Mouse (Mus musculus): ENCODE measurements around the gene Snrpg. TPM values are rescaled to one million over a fixed set of nuclear protein-coding genes. Genes with fewer than 3 reads are reported as not detected.

The Snrpg gene
- total RNA-seq, 2 experiments from 2014 or later, result 383 to 436 TPM

DNA sequence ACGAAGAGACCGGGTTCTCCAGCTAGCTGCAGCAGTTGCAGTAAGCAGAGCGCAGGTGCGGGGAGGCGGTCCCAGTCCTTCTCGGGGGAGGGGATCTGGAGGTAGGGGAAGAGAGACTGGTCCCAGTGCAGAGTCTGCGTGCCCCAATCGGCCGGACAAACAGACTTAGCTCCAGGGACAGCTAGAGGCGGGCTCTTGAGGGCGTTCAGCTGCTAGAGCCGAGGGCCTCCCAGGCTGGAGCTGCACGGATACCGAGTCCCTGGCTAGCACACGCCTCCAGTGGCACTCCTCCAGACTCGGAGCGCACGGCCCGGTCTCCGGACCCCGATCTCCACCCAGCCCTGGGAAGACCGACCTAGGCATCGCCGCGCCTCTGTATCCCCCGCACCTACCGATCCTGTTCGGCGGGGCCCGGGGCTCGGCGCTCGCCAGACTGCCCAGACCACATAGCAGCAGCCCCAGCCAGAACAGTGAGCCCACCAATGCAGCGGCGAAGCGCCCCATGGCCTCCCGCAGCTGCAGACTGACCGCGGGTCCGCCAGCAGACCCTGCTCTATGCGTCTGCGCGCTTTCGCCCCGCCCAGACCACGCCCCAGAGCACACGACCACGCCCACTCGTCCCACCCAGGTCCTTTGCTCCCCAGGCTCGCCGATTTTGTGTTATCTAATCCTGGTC is 25.6 kb downstream of the Snrpg start, which contains the start of gene Pcyox1:
Gene Pcyox1, minus strand, starts transcription at position 574 of the 676 bp plus-strand sequence.
- DNase-seq (ENCODE audit: low spot score in 2 of 2), result peak; percentile 63 to 77

DNA sequence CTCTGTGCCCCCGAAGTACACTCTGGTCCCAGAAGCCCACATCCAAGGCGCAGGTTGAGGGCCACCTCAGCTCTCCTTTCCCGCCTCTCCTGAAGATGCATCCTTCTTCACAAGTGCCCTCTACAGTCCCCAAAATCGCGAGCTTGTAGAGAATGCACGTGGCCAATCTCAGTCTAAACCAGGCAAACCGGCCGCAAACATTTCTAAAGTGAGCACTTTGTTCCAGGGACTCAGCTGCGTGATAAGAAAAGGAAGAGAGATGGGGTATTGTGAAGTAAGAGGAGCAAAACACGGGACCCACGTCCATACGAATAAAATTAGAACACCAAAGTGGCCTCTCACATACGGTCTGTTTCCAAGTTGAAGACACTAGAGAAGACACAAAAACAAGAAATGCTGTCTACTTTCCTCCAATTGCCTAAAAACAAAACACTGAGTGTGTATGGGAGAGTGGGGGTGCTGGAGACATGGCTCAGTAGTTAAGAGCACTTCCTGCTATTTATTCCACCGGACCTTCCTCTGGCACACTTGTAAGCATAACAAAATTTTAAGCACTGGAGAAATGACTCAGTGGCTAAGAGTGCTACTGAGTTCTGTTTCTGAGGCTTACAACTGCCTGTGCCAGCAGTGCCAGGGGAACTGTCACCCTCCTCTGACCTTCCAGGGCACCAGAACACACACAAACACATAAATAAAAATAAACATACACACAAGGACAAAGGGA is 26.3 kb downstream of the Snrpg start:
- DNase-seq (ENCODE audit: low spot score in 2 of 2), result no peak

DNA sequence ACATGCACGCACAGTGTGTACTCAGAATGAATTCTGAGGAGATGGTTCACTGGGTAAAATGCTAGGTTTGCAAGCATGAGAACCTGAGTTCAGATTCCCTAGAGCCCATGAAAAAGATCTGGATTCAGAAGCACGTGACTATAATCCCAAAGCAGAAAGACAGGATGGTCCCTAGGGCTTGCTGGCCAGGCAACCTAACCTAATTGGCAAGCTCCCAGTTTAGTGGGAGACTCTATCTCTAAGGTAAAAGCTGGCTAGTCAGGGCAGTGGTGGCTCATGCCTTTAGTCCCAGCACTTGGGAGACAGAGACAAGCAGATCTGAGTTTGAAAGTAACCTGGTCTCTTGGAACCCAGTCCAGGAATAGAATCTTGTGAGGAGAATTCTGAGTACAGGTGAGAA is 27.9 kb downstream of the Snrpg start:
- no peak for DNase-seq (ENCODE audit: low spot score in 2 of 2)

DNA sequence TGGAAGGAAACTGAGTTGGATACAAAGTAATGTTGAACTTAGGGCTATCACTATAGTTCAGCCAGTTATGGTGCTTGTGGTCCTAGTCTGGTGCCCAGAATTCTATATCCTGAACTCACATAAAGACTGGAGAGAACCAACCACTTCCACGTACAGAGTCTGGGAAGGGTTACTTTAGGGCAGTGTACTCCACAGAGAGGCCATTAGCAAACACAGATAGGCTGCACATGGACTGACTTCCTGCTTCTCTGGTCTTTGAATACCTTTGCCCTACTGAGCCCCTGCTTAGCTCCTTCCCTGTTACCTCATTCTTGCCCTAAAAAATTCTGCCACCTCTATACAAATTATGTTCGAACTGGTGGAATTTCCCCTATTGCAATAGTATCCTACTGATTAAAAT is 28.9 kb downstream of the Snrpg start:
- no peak for DNase-seq (ENCODE audit: low spot score in 2 of 2)

DNA sequence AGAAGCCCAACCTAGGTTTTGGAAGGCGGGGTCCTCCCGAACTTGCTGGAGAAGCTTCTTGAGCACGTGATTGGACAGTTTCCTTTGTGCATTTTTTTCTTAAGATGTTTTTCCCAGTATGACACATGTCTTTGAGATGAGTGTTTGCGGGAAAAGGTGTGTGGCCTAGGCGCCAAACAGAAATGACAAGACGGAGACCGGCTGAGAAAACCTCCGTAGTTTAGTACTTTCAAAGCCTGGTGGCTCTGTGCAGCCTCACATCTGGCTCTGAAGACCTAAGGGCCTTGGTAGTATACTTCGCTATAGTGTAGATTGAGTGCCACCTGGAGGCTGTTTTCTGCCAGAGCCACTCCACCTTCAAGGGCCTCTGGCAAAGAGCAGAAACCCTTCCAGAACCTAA is 29.9 kb downstream of the Snrpg start:
- peak in 1 of 2 experiments; percentile 43 for DNase-seq (ENCODE audit: low spot score in 2 of 2)

DNA sequence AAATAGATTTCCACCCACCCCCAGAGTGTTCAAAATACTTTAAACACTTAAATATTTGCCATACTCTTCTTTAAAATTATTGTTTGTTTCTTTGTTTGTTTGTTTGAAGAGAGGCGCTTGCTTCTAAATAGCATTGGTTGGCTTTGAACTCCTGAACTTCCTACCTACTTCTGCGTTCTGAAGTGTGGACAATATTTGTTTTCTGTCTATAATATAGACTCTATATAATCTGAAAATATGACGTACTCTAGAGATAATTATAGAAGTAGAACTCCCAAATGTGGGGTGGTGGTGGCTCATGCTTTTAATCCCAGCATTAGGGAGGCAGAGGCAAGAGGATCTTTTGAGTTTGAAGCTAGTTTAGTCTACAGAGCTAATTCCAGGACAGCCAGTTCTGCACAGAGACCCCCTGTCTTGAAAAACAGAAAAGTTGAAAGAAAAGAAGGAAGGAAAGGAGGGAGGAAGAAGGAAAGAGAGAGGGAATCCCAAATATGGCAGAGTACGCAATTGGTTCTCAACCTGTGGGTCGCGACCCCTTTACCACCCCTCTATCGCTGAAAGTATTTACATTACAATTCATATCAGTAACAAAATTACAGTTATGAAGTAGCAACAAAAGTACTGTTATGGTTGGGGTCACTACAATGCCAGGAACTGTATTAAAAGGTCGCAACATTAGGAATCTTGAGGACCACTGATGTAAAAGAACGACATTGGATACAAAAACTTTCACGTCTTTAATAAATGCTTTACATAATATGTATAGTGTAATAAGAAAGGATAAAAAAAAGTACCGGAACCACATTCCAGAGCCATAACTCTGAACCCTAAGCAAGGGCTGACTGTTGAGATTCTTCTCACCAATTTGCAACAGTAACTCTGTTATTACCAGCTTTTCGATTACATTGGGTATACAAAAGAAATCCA is 31.8 kb downstream of the Snrpg start:
- no peak for DNase-seq (ENCODE audit: low spot score in 2 of 2)

DNA sequence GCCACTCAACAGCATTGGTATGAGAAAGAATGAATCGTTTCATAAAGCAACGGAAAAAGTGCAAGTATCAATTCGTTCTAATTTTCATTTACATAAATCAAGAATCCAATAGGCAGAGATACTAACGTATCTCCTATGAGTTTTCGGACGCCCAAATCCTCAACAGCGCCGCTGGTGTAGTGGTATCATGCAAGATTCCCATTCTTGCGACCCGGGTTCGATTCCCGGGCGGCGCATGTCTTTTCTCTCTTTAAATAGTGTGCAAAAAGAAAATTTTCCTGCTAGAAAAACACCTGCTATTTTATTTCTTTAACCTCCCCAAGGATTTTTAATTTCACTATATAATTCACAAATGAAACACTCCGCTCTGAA is 32.6 kb downstream of the Snrpg start:
- DNase-seq (ENCODE audit: low spot score in 2 of 2), result peak; percentile 65 to 74

DNA sequence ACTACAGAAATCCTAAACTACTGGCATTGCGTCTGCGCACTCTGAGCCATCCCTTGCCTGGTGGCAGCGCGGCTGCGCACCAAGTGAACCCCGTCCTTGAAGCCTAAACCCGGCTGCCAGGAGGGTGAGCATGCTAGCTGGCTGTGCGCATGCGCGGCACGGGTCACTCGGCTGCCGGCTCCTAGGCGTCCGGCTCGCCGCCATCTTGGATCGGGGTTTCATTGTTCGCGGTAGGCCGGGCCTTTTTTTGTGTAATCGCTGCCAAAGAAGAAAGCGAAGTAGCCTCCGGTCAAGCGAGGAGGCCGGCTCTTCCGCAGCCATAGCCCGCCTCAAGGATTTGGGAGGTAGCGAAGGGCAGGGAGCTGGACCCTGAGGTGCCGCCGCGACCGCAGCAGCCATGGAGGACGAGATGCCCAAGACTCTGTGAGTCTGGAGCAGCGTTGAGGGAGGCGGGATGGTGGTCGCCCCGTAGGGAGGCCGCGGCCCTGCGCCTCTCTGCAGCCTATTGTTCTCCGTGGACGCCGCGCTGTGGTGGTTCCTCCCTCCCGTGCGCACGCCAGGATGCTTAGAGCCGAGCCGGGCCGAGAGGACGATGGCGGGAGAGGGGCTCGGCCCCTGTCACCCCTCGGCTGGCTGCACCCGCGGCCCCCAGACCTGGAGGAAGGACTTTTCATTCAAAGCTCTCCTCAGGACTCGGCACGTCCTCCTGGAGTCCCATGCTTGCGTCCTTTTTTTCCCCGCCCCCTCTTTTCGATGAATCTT is 33.2 kb downstream of the Snrpg start, which contains the start of gene Tia1:
Gene Tia1, plus strand, starts transcription at position 120 of the 762 bp plus-strand sequence.
- peak; percentile 91 to 92 for DNase-seq (ENCODE audit: low spot score in 2 of 2)

DNA sequence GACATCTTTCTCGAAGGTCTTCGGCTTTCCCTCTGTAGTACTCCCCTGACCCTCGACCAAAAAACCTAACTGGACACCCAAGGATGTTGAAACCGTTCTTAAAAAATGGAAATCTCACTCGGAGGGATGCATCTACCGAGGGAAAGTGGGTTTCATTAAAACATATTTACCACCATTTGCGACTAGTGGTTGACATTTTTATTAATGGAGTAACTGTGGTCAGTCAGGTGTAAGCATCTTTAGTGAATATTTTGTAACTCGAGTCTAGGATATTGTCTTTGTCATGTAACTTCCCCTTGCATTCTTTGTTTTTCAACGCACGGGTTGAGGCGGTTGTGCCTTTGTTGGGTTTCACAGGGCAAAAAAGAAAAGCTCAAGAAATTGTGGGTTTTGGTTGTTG is 33.9 kb downstream of the Snrpg start:
- no peak for DNase-seq (ENCODE audit: low spot score in 2 of 2)

DNA sequence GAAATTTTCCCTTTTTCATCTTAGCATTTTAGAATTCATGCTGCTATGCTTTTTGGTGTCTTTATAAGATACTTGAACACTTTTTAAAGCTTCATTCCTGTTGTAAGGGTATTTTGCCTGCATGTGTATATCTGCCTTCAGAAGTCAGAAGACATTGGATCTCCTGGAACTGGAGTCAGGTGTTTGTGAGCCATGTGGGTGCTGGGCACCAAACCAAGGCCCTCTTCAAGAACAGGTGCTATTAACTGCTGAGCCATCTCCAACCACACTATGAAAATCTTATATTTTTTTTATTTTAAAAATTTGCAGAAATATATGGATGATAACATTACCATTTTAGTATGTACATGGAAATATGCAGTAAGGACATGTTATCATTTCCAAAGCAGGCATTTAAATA is 35.2 kb downstream of the Snrpg start:
- no peak for DNase-seq (ENCODE audit: low spot score in 2 of 2)

DNA sequence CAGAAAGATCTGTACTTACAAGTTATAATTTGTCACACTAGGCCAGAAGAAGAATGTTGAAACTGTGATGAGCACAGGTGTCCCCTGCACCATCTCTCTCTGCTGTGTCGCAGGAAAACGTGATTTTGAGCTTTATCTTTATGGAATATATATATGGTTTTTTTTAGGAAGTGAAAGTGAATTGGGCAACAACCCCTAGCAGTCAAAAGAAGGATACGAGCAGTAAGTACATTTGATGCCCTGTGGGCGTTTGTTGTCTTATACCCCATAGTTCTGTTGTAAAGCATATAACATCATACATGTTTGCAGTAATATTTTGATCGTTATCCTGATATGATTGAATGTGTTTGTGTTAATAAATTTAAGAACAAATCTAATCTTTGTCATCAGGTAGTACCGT is 47.6 kb downstream of the Snrpg start:
- DNase-seq (ENCODE audit: low spot score in 2 of 2), result no peak

DNA sequence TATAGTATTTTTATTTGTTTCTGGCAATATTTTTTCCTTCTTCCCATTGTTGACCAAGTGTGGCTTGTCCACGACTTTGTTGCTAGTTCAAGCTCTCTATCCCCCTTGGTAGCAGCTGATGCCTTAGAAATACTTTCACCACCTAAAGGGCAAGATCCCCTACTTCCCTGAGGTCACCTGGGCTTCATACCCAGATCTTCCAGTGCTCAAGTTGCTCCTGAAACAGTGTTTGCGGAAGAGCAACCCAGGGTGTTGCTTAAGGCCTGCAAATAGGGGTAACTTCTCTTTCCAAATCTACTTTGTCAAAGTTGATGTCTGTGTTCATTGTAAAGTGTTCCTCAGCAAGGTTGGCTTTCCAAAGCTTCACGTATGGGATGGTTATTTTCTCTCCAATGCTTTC is 48.1 kb downstream of the Snrpg start:
- no peak for DNase-seq (ENCODE audit: low spot score in 2 of 2)

DNA sequence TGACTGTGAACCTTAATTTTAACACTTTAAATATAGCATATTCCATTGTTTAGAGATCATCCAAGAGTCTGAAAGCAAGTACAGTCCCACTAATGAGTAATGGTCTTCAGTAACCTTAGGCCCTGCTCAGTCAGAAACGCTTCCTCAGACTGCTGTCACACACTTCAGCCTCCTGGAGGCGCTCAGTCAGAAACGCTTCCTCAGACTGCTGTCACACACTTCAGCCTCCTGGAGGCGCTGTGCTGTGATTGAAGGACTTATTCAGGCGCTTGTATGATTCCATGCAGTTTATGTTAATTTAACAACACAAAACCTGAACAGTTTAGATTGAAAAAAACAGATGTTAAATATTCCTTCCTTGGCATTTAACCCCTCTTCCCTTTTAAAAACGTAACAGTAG is 49.4 kb downstream of the Snrpg start:
- DNase-seq (ENCODE audit: low spot score in 2 of 2), result no peak

DNA sequence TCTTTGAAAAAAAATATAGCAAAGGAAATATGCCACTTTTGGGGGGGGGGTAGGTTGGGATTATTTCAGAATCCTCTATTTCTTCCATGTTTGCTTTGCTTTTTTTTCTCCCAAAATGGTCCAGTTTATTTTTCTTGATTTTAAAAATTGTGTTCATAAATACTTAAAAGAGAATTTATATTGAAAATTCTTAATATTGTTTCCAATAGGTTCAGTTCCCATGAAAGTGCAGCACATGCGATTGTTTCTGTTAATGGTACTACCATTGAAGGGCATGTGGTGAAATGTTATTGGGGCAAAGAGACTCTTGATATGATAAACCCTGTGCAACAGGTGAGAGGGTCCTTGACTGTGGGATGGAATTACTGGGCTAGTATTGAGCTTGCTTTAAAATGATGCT is 55.3 kb downstream of the Snrpg start, which contains the start of gene Gm44790:
Gene Gm44790, plus strand, starts transcription at position 301 of the 400 bp plus-strand sequence.
- DNase-seq (ENCODE audit: low spot score in 2 of 2), result no peak

Other genes starting within 250 kb of the Snrpg start
- 10 to 100 TPM; 10.2 to 10.4 TPM for gene Tgfa, start 176.1 kb upstream of the Snrpg start, total RNA-seq (2021)
- 10 to 100 TPM; 84.1 to 84.5 TPM for gene Fam136a, start 5.7 kb upstream of the Snrpg start, total RNA-seq (2021)
- 100 to 1,000 TPM; 180 to 205 TPM for gene Pcyox1, start 25.9 kb downstream of the Snrpg start, total RNA-seq (2021)
- 100 to 1,000 TPM; 105 to 120 TPM for gene Tia1, start 32.9 kb downstream of the Snrpg start, total RNA-seq (2021)
- gene Gm44790, start 55.4 kb downstream of the Snrpg start, total RNA-seq (2021), result 1 to 10 TPM in 1 of 2 experiments, not detected in 1; 2.1 TPM
- 10 to 100 TPM; 17.6 to 19.1 TPM for gene C87436, start 67.1 kb downstream of the Snrpg start, total RNA-seq (2021)
- 100 to 1,000 TPM; 273 to 288 TPM for gene Pcbp1, start 155.0 kb downstream of the Snrpg start, total RNA-seq (2021)

Data from adrenal gland, postnatal 4 days (tissue).